Mouse (Mus musculus) forebrain, embryonic 10.5 days (tissue): ENCODE results near the gene Npm1. TPM values are rescaled to one million over a fixed set of nuclear protein-coding genes. Genes with fewer than 3 reads are reported as not detected.
A peak's percentile ranks its signal among the peaks of the same experiment; 100 is the strongest.

Experiments
- DNase-seq: peaks from one replicate; pipeline ENCODE4 v3.0.0-alpha.2; 2017; ENCODE audit warnings: low spot score; ENCODE audit errors: extremely low spot score
- H3K27ac ChIP-seq: fragments of 300-500 bp; sonication (generic); 2 replicates; pipeline ENCODE4 v1.5.1; 2016; ENCODE audit warnings: mild to moderate bottlenecking
- H3K27me3 ChIP-seq: fragments of 300-500 bp; sonication (generic); 2 replicates; pipeline ENCODE4 v1.6.1; 2016; ENCODE audit warnings: mild to moderate bottlenecking; ENCODE audit not compliant: poor library complexity, severe bottlenecking
- H3K36me3 ChIP-seq: fragments of 300-500 bp; sonication (generic); replicated peaks from 2 replicates; pipeline ENCODE4 v1.6.1; 2016; ENCODE audit warnings: mild to moderate bottlenecking, moderate library complexity
- H3K4me1 ChIP-seq: fragments of 300-500 bp; sonication (generic); 2 replicates; pipeline ENCODE4 v1.6.1; 2016
- H3K4me3 ChIP-seq: fragments of 300-500 bp; sonication (generic); 2 replicates; pipeline ENCODE4 v1.5.1; 2016; ENCODE audit warnings: mild to moderate bottlenecking, moderate library complexity
- H3K9me3 ChIP-seq: fragments of 300-500 bp; sonication (generic); 2 replicates; pipeline ENCODE4 v1.6.1; 2016; ENCODE audit warnings: mild to moderate bottlenecking, moderate library complexity
- WGBS: fragments of 180-500 bp; shearing (Covaris S2); methylation state at CpG from one replicate; pipeline ENCODE4 v1.1.7; 2016; 5-methylcytosine and 5-hydroxymethylcytosine counted together
- polyA plus RNA-seq: library from polyadenylated mRNA; unstranded; fragments of >200 nt; fragmentation: Nextera tagmentation; extraction: Ambion mirVana; gene quantifications from 2 replicates; pipeline ENCODE4 v1.2.1, GENCODE M21; 2016

Gene Npm1
- polyA plus RNA-seq, 1 experiment from 2014 or later, result 1,478 TPM

DNA sequence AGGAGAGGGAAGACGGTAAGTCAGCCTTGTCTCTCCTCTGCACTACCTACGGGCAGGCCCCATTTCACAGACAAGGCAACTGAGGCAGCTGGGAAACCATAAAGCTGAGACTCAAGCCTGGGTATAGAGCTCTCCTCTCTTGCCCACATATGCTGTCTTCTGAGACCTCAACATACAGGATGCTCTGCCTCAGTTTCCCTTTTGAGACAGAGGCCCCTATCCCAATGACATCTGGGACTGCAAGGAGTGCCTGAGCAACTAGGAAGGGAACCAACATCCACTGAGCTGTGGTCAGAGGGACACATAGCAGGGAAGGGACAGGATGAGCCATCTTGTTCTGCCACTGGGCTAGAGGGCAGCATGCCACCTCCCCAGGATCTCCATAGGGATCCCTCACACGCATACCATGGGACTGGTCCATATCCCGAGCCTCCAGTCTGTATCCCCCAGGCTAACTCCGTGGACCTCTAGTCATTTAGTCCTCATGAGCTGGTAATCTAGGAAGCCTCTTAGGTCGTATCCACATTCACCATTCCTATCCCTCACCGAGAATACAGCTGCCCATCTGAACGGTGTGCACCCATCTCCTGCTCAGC, 28.5 kb downstream of the Npm1 start:
- Histone ChIP-seq H3K27ac (no peak overlapping the region), H3K4me1 (peaks cover 10% of the 10 kb centered on the region; the same call in 1 of the 2 replicates), H3K36me3 (no peaks in the 10 kb centered on the region), H3K4me3 (no peak overlapping the region), H3K9me3 (no peaks in the 10 kb centered on the region), H3K27me3 (no peaks in the 10 kb centered on the region)
- WGBS, result 88% methylated on average over 8 of the region's 8 CpGs
- no peak for DNase-seq

DNA sequence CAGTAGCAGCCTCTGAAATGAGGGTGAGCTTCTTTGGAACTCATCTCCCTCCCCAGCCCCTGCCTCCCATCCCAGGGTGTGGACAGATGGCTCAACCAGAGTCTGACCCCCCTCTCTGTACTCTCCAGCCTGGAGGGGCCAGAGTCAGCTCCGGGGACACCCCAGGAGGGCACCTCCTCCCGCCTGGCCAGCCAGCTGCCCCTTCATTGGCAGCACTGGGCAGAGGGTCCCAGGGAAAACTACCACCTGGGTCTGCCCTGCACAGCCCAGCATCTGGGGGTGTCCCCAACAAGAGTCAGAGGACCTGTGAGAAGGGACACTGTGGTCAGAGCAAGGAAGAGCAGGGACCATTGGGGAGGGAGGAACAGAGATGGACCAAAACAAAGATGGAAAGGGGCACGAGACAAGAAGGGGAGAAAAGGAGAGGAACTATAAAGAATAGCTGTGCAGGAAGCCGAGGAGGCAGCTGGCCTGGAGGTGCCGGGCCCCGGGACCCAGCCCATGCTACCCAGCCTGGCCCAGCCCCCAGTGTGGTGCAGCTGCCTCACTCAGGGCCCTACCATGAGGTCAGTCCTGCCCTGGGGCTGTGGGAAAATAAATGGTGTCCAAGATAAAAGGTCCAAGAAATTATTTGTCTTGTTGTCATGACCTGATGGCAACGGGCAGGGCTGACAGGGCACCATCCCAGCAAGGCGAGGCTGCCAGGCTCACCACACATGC, 30.2 kb downstream of the Npm1 start:
- H3K4me1 ChIP-seq, result peaks cover 10% of the 10 kb centered on the region; the same call in 1 of the 2 replicates
- H3K4me3 ChIP-seq, result no peak overlapping the region
- H3K27me3 ChIP-seq, result no peaks in the 10 kb centered on the region
- no peaks in the 10 kb centered on the region for H3K9me3 ChIP-seq
- H3K36me3 ChIP-seq, result no peaks in the 10 kb centered on the region
- H3K27ac ChIP-seq, result no peak overlapping the region
- 65% methylated on average over 8 of the region's 8 CpGs for WGBS
- DNase-seq, result no peak

DNA sequence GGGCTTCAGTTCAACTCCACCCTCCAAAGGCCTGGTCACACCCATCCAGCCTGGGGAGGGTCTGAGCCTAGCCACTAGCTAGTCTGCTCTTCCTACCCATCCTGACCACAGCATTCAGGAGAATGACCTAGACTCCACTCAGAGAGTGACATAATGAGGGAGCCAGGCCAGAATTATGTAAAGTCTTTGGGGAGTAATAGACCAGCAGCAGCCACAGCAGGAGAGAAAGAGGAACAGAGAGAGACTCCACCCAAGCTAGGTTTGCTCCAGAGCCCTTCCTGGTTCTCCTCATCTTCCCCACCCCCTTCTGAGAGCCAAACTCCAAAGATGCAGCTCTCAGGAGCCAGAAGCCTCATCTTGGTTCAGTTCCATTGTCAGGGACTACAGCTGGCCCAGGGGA, 35.9 kb downstream of the Npm1 start:
- Histone ChIP-seq H3K27ac (no peak overlapping the region), H3K9me3 (no peaks in the 10 kb centered on the region), H3K36me3 (no peaks in the 10 kb centered on the region), H3K4me3 (no peak overlapping the region), H3K27me3 (peaks cover 25% of the 10 kb centered on the region), H3K4me1 (peaks cover 21% of the 10 kb centered on the region)
- no peak for DNase-seq

DNA sequence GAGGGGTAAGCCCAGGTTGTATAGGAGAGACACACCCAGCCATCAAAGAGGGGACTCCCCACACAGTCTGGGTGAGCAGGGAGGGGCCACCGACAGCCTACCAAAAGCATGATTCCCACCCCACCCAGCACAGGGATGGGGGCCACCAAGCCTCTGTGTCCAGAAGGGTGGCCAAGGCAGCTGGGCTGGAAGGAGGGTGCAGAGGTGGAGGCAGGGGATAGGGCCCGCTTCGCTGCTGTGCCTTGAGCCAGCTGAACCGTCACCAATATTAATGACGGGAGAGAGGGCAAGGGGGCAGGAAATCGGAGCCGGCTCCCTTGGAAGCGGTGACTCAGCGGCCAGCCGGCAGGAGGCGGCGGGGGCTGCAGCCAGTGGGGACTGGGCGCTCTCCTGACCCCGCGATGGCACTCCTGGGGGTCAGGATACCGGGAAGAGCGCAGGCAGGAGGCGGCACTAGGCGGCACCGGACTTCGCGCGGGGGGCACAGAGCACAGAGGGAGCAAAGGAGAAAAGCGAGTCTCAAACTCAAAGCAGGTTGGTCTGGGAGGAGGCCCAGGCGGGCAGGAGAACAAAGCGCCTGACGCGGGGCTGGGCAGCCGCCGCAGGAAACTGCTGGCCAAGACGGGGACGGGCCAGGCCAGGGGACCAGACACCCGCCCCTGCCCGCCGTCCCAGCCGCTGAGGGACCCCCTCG, 40.3 kb downstream of the Npm1 start:
- WGBS, result 2% methylated on average over 37 of the region's 37 CpGs
- H3K36me3 ChIP-seq, result no peaks in the 10 kb centered on the region
- peak overlapping the region; percentile 85 for H3K27ac ChIP-seq
- no peaks in the 10 kb centered on the region for H3K9me3 ChIP-seq
- H3K27me3 ChIP-seq, result peaks cover 40% of the 10 kb centered on the region
- peak; percentile 58 for DNase-seq
- peaks cover 21% of the 10 kb centered on the region for H3K4me1 ChIP-seq
- H3K4me3 ChIP-seq, result peak overlapping the region; percentile 53

DNA sequence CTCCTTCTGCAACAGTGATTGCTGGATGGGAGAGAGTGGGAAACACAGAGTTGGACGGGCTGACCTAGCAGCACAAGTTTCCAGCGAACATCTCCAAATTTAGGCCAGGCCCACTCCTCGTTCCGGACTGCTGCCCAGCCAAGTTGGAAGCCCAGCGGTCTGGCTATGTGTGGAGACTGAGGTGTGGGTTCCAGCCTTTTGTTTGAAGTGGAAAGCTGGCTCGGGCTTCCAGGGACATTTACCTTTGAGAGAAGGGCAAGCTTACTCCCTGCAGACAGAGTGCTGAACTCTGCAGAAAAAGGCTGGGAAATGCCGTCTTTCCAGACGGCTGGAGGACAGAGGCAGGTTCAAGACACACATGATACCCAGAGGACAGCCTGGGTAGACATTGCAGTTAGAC, 43.5 kb downstream of the Npm1 start:
- Histone ChIP-seq H3K4me3 (no peak overlapping the region), H3K36me3 (no peaks in the 10 kb centered on the region), H3K9me3 (no peaks in the 10 kb centered on the region), H3K4me1 (peaks cover 17% of the 10 kb centered on the region), H3K27ac (no peak overlapping the region), H3K27me3 (peaks cover 37% of the 10 kb centered on the region)
- 78% methylated on average over 8 of the region's 8 CpGs for WGBS
- DNase-seq, result no peak

DNA sequence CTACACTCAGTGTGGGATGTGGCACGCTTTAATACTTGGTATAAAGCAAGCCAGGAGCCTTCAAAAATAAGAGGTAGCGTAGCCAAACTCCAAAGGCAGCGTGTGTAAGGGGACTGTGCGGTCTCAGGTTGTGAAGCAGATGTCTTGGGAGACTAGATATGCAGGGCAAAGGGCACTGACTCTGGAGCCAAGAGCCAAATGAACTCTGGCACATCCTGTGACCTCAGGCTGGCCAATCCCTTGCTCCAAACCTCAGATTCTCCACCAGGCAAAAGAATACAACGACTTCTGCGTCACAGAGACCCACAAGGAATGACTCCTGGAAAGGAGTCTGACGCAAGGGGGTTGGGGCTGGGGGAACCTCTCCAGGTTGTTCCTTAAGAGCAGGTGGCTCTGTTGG, 43.9 kb downstream of the Npm1 start:
- H3K36me3 ChIP-seq, result no peaks in the 10 kb centered on the region
- no peak for DNase-seq
- H3K27ac ChIP-seq, result no peak overlapping the region
- 82% methylated on average over 7 of the region's 7 CpGs for WGBS
- no peaks in the 10 kb centered on the region for H3K9me3 ChIP-seq
- H3K27me3 ChIP-seq, result peaks cover 33% of the 10 kb centered on the region
- peaks cover 17% of the 10 kb centered on the region for H3K4me1 ChIP-seq
- no peak overlapping the region for H3K4me3 ChIP-seq

DNA sequence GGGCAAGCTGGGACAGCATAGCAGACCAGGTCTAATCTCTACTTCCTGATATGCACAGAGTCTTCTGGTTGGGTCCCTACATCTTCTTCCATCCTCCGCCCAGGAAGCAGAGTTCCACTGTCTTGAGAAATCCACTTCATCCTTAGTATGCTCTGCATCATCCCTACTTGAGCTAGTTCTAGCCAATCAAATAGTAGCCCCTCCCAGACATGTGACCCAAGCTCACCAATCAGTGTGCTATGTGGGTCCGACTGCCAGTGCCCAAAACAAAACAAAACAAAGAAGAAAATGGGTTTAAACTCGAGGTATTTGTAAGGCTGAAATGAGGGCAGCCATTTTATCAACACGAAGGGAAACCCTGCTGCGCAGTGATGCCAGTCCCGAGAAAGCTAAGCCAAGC, 44.5 kb downstream of the Npm1 start:
- Histone ChIP-seq H3K27me3 (peaks cover 27% of the 10 kb centered on the region), H3K27ac (no peak overlapping the region), H3K9me3 (no peaks in the 10 kb centered on the region), H3K4me3 (no peak overlapping the region), H3K36me3 (no peaks in the 10 kb centered on the region), H3K4me1 (peaks cover 17% of the 10 kb centered on the region)
- DNase-seq, result no peak
- WGBS, result 75% methylated on average over 6 of the region's 6 CpGs

DNA sequence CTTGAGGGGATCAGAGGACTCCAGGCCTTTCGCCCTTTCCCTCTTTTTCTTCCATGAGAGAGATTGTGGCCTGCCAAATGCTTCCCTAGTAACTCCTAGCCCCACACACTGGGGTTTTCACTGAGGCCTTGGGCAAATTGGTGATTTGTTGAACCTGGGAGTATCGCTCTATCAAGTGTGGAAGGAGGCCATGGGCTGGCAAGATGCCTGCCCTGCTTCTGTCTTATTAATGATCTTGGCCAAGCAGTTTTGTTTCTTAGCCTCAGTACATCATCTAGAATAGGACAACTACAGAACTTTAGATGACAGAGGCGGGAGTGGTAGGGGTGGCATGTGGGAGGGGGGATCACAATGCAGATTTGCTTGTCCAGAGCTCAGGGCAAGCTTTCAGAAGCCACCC, 47.2 kb downstream of the Npm1 start:
- Histone ChIP-seq H3K36me3 (no peaks in the 10 kb centered on the region), H3K27me3 (peaks cover 4% of the 10 kb centered on the region; the same call in 1 of the 2 replicates), H3K4me3 (no peak overlapping the region), H3K4me1 (peaks cover 15% of the 10 kb centered on the region), H3K9me3 (no peaks in the 10 kb centered on the region), H3K27ac (no peak overlapping the region)
- DNase-seq, result no peak
- 90% methylated on average over 3 of the region's 3 CpGs for WGBS

DNA sequence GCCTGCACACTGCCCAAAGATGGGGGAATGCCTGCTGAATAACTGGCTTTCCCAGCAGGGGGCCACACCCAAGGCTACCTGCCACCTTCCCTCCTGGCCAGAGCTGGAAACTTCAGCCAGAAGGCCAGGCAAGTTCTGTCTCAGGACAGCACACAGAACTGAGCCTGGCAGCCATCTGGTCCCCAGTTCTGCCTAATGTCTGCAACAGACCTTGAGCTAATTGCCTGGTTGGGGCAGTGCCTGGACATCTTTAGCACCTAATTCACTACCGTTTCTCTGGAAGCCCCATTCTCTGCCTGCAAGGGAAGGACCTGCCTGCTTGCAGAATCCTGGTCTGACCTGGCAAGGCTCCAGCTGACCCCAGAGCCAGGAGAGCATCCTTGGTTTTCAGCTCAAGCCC, 50.6 kb downstream of the Npm1 start:
- H3K27ac ChIP-seq, result no peak overlapping the region
- no peaks in the 10 kb centered on the region for H3K9me3 ChIP-seq
- H3K4me3 ChIP-seq, result no peak overlapping the region
- DNase-seq, result no peak
- H3K36me3 ChIP-seq, result no peaks in the 10 kb centered on the region
- H3K4me1 ChIP-seq, result peaks cover 15% of the 10 kb centered on the region
- WGBS, result 29% methylated on average over 1 of the region's 1 CpGs
- H3K27me3 ChIP-seq, result peaks cover 3% of the 10 kb centered on the region; the same call in 1 of the 2 replicates

DNA sequence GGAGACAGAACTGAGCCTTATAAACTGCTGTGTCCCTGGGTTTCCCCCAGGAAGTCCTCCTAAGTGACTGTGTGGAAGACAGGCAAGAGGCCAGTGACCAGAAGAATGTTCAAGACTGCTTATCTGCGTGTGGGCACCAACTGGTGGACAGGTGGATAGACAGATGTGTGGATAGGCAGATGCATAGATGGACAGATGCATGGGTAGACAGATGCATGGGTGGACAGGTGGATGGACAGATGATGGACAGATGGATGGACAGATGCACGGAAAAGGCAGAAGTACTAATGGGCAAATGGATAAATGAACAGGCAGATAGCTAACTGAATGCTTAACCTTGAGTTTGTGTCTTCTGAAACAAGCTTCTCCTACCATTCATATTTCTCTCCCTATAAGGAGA, 52.9 kb downstream of the Npm1 start:
- H3K4me3 ChIP-seq, result no peak overlapping the region
- H3K36me3 ChIP-seq, result no peaks in the 10 kb centered on the region
- peaks cover 3% of the 10 kb centered on the region; the same call in 1 of the 2 replicates for H3K27me3 ChIP-seq
- H3K27ac ChIP-seq, result no peak overlapping the region
- peaks cover 10% of the 10 kb centered on the region for H3K4me1 ChIP-seq
- WGBS, result 84% methylated on average over 2 of the region's 2 CpGs
- DNase-seq, result no peak
- H3K9me3 ChIP-seq, result no peaks in the 10 kb centered on the region

DNA sequence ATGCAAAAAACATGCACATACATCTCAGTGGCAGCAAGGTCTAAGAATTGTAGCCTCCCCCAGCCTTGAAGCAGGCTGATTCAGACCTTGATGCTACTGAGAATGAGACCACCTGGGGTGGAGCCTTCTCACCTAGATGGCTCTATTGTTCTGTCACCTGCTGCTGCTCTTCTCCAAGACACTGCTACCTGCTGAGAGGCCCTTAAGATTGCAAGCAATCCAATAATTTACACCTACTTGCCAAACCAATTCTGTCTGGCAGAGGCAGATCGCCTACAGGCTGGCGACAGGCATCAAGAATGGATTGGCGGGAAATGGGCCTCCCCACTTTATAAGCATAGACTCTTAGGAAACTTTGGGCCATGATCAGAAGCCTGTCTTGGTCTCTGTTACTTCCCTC, 55.5 kb downstream of the Npm1 start:
- Histone ChIP-seq H3K36me3 (no peaks in the 10 kb centered on the region), H3K27me3 (peaks cover 3% of the 10 kb centered on the region; the same call in 1 of the 2 replicates), H3K4me1 (peaks cover 8% of the 10 kb centered on the region), H3K4me3 (no peak overlapping the region), H3K27ac (no peak overlapping the region), H3K9me3 (no peaks in the 10 kb centered on the region)
- DNase-seq, result no peak
- 45% methylated on average over 3 of the region's 3 CpGs for WGBS

DNA sequence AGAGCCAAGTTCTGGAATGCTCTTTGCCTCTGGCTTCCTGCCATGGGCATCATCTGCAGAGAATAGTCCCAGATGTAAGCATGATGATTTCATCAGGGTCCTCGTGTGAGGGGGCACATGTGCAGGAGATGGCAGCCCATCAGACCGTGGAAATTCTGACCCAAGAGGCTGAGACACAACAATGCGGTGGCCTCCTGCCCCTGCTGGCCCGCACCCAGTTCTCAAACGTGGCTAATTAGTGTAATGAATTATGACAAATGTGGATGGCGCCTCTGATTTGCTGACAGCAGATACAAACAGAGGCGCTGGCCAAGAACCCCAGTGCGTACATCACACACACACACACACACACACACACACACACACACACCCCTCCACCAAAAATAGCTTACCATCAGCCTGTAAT, 58.1 kb downstream of the Npm1 start:
- Histone ChIP-seq H3K4me3 (no peak overlapping the region), H3K27me3 (peaks cover 10% of the 10 kb centered on the region; the same call in 1 of the 2 replicates), H3K27ac (no peak overlapping the region), H3K36me3 (no peaks in the 10 kb centered on the region), H3K4me1 (peaks cover 7% of the 10 kb centered on the region), H3K9me3 (no peaks in the 10 kb centered on the region)
- no peak for DNase-seq
- WGBS, result 87% methylated on average over 8 of the region's 8 CpGs
